Mouse (Mus musculus): ENCODE results near the gene Fitm1. TPM values are rescaled to one million over a fixed set of nuclear protein-coding genes. Genes with fewer than 3 reads are reported as not detected.

The Fitm1 gene
- total and polyA plus RNA-seq, 3 experiments = 0.07 TPM; not detected in 2

GRCm38 (mm10) chr14:55591331-55591891, 16.0 kb downstream of the Fitm1 start, which contains the start of gene Rnf31 (continued):
- TF ChIP-seq NELFE (IDR thresholded peaks at IDR 0.05; ENCODE audit: low read depth, low read length) (peak; percentile 70), CHD1 (IDR thresholded peaks at IDR 0.05; ENCODE audit: low read depth, low read length) (no peak)

- Histone ChIP-seq H3K36me3 (ENCODE audit: control insufficient read depth in 1 of 2, insufficient read depth in 2 of 2, low read length in 2 of 2) (peaks cover 3 to 15% of the 10 kb centered on the region in 2 experiments; a peak in 3 of 4 replicates), H3K9me3 (replicated peaks; ENCODE audit: insufficient read depth, low read length) (no peaks in the 10 kb centered on the region), H3K79me2 (ENCODE audit: control insufficient read depth, insufficient read depth, low read length, poor library complexity) (peaks cover 24% of the 10 kb centered on the region), H3K27me3 (ENCODE audit: control insufficient read depth in 1 of 2, insufficient read depth in 2 of 2, low read length in 2 of 2) (no peaks in the 10 kb centered on the region), H3K4me1 (ENCODE audit: control insufficient read depth in 1 of 2, insufficient read depth in 2 of 2, low read length in 2 of 2) (peaks cover under 1 to 28% of the 10 kb centered on the region in 2 experiments), H3K27ac (ENCODE audit: control insufficient read depth, low read depth, low read length) (no peak overlapping the region), H3K4me3 (ENCODE audit: control insufficient read depth in 1 of 2, insufficient read depth in 1 of 2, low read depth in 2 of 2, low read length in 2 of 2) (peak overlapping the region; percentile 73 to 80), H3K9ac (ENCODE audit: control insufficient read depth, low read depth, low read length, poor library complexity, severe bottlenecking) (peak overlapping the region; percentile 82)
- DNase-seq (ENCODE audit: low read depth, low spot score) = peak; percentile 46
- no peak for TF ChIP-seq RCOR1 (IDR thresholded peaks at IDR 0.05; ENCODE audit: low read depth, low read length)
- TF ChIP-seq USF1 (IDR thresholded peaks at IDR 0.05; ENCODE audit: low read depth, low read length) = no peak
These were observed 16.8 kb downstream of the Fitm1 start for GRCm38 (mm10) chr14:55592226-55592625.

- Histone ChIP-seq H3K4me3 (ENCODE audit: control insufficient read depth in 1 of 2, insufficient read depth in 1 of 2, low read depth in 2 of 2, low read length in 2 of 2) (no peak overlapping the region), H3K27ac (ENCODE audit: control insufficient read depth, low read depth, low read length) (no peak overlapping the region), H3K4me1 (ENCODE audit: control insufficient read depth in 1 of 2, insufficient read depth in 2 of 2, low read length in 2 of 2) (peaks cover 0 to 10% of the 10 kb centered on the region in 2 experiments; a peak in 1 of 4 replicates), H3K79me2 (ENCODE audit: control insufficient read depth, insufficient read depth, low read length, poor library complexity) (peaks cover 21% of the 10 kb centered on the region), H3K36me3 (ENCODE audit: control insufficient read depth in 1 of 2, insufficient read depth in 2 of 2, low read length in 2 of 2) (peaks cover 3 to 9% of the 10 kb centered on the region in 2 experiments), H3K9ac (ENCODE audit: control insufficient read depth, low read depth, low read length, poor library complexity, severe bottlenecking) (no peak overlapping the region), H3K27me3 (ENCODE audit: control insufficient read depth in 1 of 2, insufficient read depth in 2 of 2, low read length in 2 of 2) (no peaks in the 10 kb centered on the region), H3K9me3 (replicated peaks; ENCODE audit: insufficient read depth, low read length) (no peaks in the 10 kb centered on the region)
- TF ChIP-seq POLR2A (IDR thresholded peaks at IDR 0.05; ENCODE audit: control insufficient read depth in 1 of 2, insufficient read depth in 1 of 2, low read depth in 1 of 2, low read length in 2 of 2, poor library complexity in 1 of 2) (no peak), SMC3 (IDR thresholded peaks at IDR 0.05; ENCODE audit: low read depth, low read length) (no peak), KAT2A (conservative IDR thresholded peaks at IDR 0.05; ENCODE audit: low read depth, low read length) (no peak), GABPA (IDR thresholded peaks at IDR 0.05; ENCODE audit: low read depth, low read length) (no peak), UBTF (IDR thresholded peaks at IDR 0.05; ENCODE audit: borderline replicate concordance, insufficient read depth, low read depth, low read length) (no peak)
- no peak for DNase-seq (ENCODE audit: low read depth, low spot score)
These were observed 20.7 kb downstream of the Fitm1 start for GRCm38 (mm10) chr14:55596036-55596690.

Measured in MEL (cell line).